8 mouse cellular contexts compared by ENCODE assay signal in genomic region chr5:24416222-24416736, GRCm38 (mm10). TPM values are rescaled to one million over a fixed set of nuclear protein-coding genes. Genes with fewer than 3 reads are reported as not detected.
DNase-seq lines count a peak whose midpoint lies in the region; ATAC-seq and TF ChIP-seq lines count a peak whose summit lies in the region.

No protein-coding gene starts in this region.

- in situ Hi-C loops in Patski (cut with MboI; ENCODE audit: low pct_unique_long_range_greater_than_20kb) = no loop called here

- H3K4me1 ChIP-seq in hindbrain, embryonic 11.5 days (replicated peaks; ENCODE audit: control insufficient read depth, insufficient read depth, low read length) = no peaks in the 10 kb centered on the region; the same call in 1 of the 2 replicates
- no peaks in the 10 kb centered on the region for H3K4me1 ChIP-seq in lung, embryonic 14.5 days (ENCODE audit: insufficient read depth)
- H3K4me1 ChIP-seq in neural tube, embryonic 15.5 days = peaks cover 18% of the 10 kb centered on the region

- no peak overlapping the region for H3K4me2 ChIP-seq in hindbrain, embryonic 11.5 days (replicated peaks; ENCODE audit: low read depth, low read length)
- 0 out of 2 replicates have a peak overlapping the region, but pooled peaks have one; percentile 27 for H3K4me2 ChIP-seq in lung, embryonic 14.5 days
- H3K4me2 ChIP-seq in neural tube, embryonic 15.5 days = peak overlapping the region; percentile 34

- no peak for DNase-seq in Patski (ENCODE audit: low read depth, low spot score)
- peak; percentile 78 for DNase-seq in cerebellum, adult 8-10 months
- peak; percentile 65 for DNase-seq in forelimb bud, embryonic 11.5 days (ENCODE audit: low read depth, low spot score)
- peak; percentile 82 for DNase-seq in hindbrain, embryonic 11.5 days (ENCODE audit: low spot score)
- peak; percentile 78 for DNase-seq in layer of hippocampus, adult 9-11 months
- peak; percentile 86 for DNase-seq in lung, embryonic 14.5 days
- DNase-seq in thymus, postnatal 0 days (ENCODE audit: low spot score) = peak; percentile 84

- H3K4me3 ChIP-seq in hindbrain, embryonic 11.5 days (ENCODE audit: low read depth, low read length) = no peak overlapping the region
- H3K4me3 ChIP-seq in lung, embryonic 14.5 days (ENCODE audit: low read depth, low read length) = no peak overlapping the region
- H3K4me3 ChIP-seq in neural tube, embryonic 15.5 days (replicated peaks) = no peak overlapping the region

- CTCF ChIA-PET in Patski (lab: Charles Lee) = interaction anchor here (0.8 to 18.6 kb wide), 13 partner anchors 8 to 49 kb away, joined by 3 to 222 read pairs (median 6); partner anchors contain the start of genes Abcb8, Atg9b and Tmub1

- H3K36me3 ChIP-seq in hindbrain, embryonic 11.5 days (ENCODE audit: control insufficient read depth, insufficient read depth, low read length) = 0 out of 2 replicates have a peak, but pooled peaks cover 2% of the 10 kb centered on the region
- H3K36me3 ChIP-seq in lung, embryonic 14.5 days (ENCODE audit: insufficient read depth) = peaks cover 13% of the 10 kb centered on the region; the same call in 1 of the 2 replicates
- H3K36me3 ChIP-seq in neural tube, embryonic 15.5 days = peaks cover 27% of the 10 kb centered on the region

- no peak overlapping the region for H3K27ac ChIP-seq in hindbrain, embryonic 11.5 days (ENCODE audit: low read depth, low read length)
- no peak overlapping the region for H3K27ac ChIP-seq in lung, embryonic 14.5 days (ENCODE audit: low read depth)
- no peak overlapping the region for H3K27ac ChIP-seq in neural tube, embryonic 15.5 days (replicated peaks)

- WGBS in hindbrain, embryonic 11.5 days = 3% methylated on average over 21 of the region's 21 CpGs
- WGBS in lung, embryonic 14.5 days = 3% methylated on average over 21 of the region's 21 CpGs
- WGBS in neural tube, embryonic 15.5 days = 5% methylated on average over 21 of the region's 21 CpGs

- H3K9me3 ChIP-seq in hindbrain, embryonic 11.5 days (ENCODE audit: control insufficient read depth, low read length) = no peaks in the 10 kb centered on the region
- no peaks in the 10 kb centered on the region for H3K9me3 ChIP-seq in lung, embryonic 14.5 days (ENCODE audit: low read depth, low read length)
- H3K9me3 ChIP-seq in neural tube, embryonic 15.5 days (replicated peaks) = no peaks in the 10 kb centered on the region

- TF ChIP-seq CTCF in Patski (IDR thresholded peaks at IDR 0.05) = no peak
- peak; percentile 67 for TF ChIP-seq CTCF in lung, embryonic 14.5 days (IDR thresholded peaks at IDR 0.05; ENCODE audit: low read depth)

- H3K9ac ChIP-seq in hindbrain, embryonic 11.5 days (ENCODE audit: low read depth, low read length) = no peak overlapping the region
- no peak overlapping the region for H3K9ac ChIP-seq in lung, embryonic 14.5 days
- H3K9ac ChIP-seq in neural tube, embryonic 15.5 days (replicated peaks) = no peak overlapping the region

- peak; percentile 44 for ATAC-seq in Patski
- ATAC-seq in hindbrain, embryonic 11.5 days (ENCODE audit: low FRiP score) = peak; percentile 81
- peak; percentile 69 for ATAC-seq in lung, embryonic 14.5 days (ENCODE audit: insufficient read depth)
- ATAC-seq in neural tube, embryonic 15.5 days (ENCODE audit: low FRiP score) = peak; percentile 66

- H3K27me3 ChIP-seq in Patski = no peaks in the 10 kb centered on the region
- no peaks in the 10 kb centered on the region for H3K27me3 ChIP-seq in hindbrain, embryonic 11.5 days (ENCODE audit: control insufficient read depth, insufficient read depth, low read length)
- 0 out of 2 replicates have a peak, but pooled peaks cover 5% of the 10 kb centered on the region for H3K27me3 ChIP-seq in lung, embryonic 14.5 days (ENCODE audit: insufficient read depth, low read length)
- H3K27me3 ChIP-seq in neural tube, embryonic 15.5 days (replicated peaks) = no peaks in the 10 kb centered on the region

- POLR2A ChIA-PET in Patski (lab: Charles Lee) = interaction anchor here (0.6 to 2.0 kb wide), 8 partner anchors 9 to 34 kb away, joined by 3 to 10 read pairs (median 3); partner anchors contain the start of gene Fastk

RNA-seq across cellular contexts. Expression of gene Asic3, which starts 3.1 kb away (rescaled TPM):
- 2.6 TPM for polyA plus RNA-seq in Patski (2021)
- polyA plus RNA-seq in hindbrain, embryonic 11.5 days (2014; fragmentation: Nextera tagmentation; extraction: Ambion mirVana) = 0.52 and 0.88 TPM in 2 replicates
- polyA plus RNA-seq in lung, embryonic 14.5 days (2014; fragmentation: Nextera tagmentation; extraction: Ambion mirVana) = not detected in 2 replicates
- 1.6 and 2.4 TPM in 2 replicates for polyA plus RNA-seq in neural tube, embryonic 15.5 days (2015; fragmentation: Nextera tagmentation; extraction: Ambion mirVana)
- 0.34 and 0.54 TPM in 2 replicates for polyA plus RNA-seq in thymus, postnatal 0 days (2015; fragmentation: Nextera tagmentation; extraction: Ambion mirVana)

RNA-seq across cellular contexts. Expression of gene Cdk5, which starts 7.1 kb away (rescaled TPM):
- polyA plus RNA-seq in Patski (2021) = 182 TPM
- 56.3 and 62.4 TPM in 2 replicates for polyA plus RNA-seq in hindbrain, embryonic 11.5 days (2014; fragmentation: Nextera tagmentation; extraction: Ambion mirVana)
- polyA plus RNA-seq in lung, embryonic 14.5 days (2014; fragmentation: Nextera tagmentation; extraction: Ambion mirVana) = 33.6 and 35.5 TPM in 2 replicates
- 113 and 133 TPM in 2 replicates for polyA plus RNA-seq in neural tube, embryonic 15.5 days (2015; fragmentation: Nextera tagmentation; extraction: Ambion mirVana)
- 31.4 and 35.1 TPM in 2 replicates for polyA plus RNA-seq in thymus, postnatal 0 days (2015; fragmentation: Nextera tagmentation; extraction: Ambion mirVana)

RNA-seq across cellular contexts. Expression of gene Slc4a2, which starts 7.4 kb away (rescaled TPM):
- polyA plus RNA-seq in Patski (2021) = 221 TPM
- 14.3 and 17.9 TPM in 2 replicates for polyA plus RNA-seq in hindbrain, embryonic 11.5 days (2014; fragmentation: Nextera tagmentation; extraction: Ambion mirVana)
- 29.9 and 35.5 TPM in 2 replicates for polyA plus RNA-seq in lung, embryonic 14.5 days (2014; fragmentation: Nextera tagmentation; extraction: Ambion mirVana)
- polyA plus RNA-seq in neural tube, embryonic 15.5 days (2015; fragmentation: Nextera tagmentation; extraction: Ambion mirVana) = 15.3 and 19.1 TPM in 2 replicates
- 23.2 and 26.6 TPM in 2 replicates for polyA plus RNA-seq in thymus, postnatal 0 days (2015; fragmentation: Nextera tagmentation; extraction: Ambion mirVana)

RNA-seq across cellular contexts. Expression of gene Abcb8, which starts 22.8 kb away (rescaled TPM):
- 67.6 TPM for polyA plus RNA-seq in Patski (2021)
- polyA plus RNA-seq in hindbrain, embryonic 11.5 days (2014; fragmentation: Nextera tagmentation; extraction: Ambion mirVana) = 29.7 and 31.7 TPM in 2 replicates
- polyA plus RNA-seq in lung, embryonic 14.5 days (2014; fragmentation: Nextera tagmentation; extraction: Ambion mirVana) = 39.4 and 43.5 TPM in 2 replicates
- polyA plus RNA-seq in neural tube, embryonic 15.5 days (2015; fragmentation: Nextera tagmentation; extraction: Ambion mirVana) = 49.4 and 52.2 TPM in 2 replicates
- 32.6 and 33.9 TPM in 2 replicates for polyA plus RNA-seq in thymus, postnatal 0 days (2015; fragmentation: Nextera tagmentation; extraction: Ambion mirVana)

RNA-seq across cellular contexts. Expression of gene Atg9b, which starts 24.3 kb away (rescaled TPM):
- 0.51 TPM for polyA plus RNA-seq in Patski (2021)
- polyA plus RNA-seq in hindbrain, embryonic 11.5 days (2014; fragmentation: Nextera tagmentation; extraction: Ambion mirVana) = 0.12 and 0.28 TPM in 2 replicates
- polyA plus RNA-seq in lung, embryonic 14.5 days (2014; fragmentation: Nextera tagmentation; extraction: Ambion mirVana) = 0.53 and 0.71 TPM in 2 replicates
- 4.0 and 4.8 TPM in 2 replicates for polyA plus RNA-seq in neural tube, embryonic 15.5 days (2015; fragmentation: Nextera tagmentation; extraction: Ambion mirVana)
- 2.0 and 3.0 TPM in 2 replicates for polyA plus RNA-seq in thymus, postnatal 0 days (2015; fragmentation: Nextera tagmentation; extraction: Ambion mirVana)
